Mouse (Mus musculus): ENCODE measurements around the gene Cacng6.
"Not testable (repeated sequence)": the region's sequence is repeated elsewhere in the genome, so short reads cannot be mapped to it uniquely, and the experiment has no call there.

Gene Cacng6

DNA sequence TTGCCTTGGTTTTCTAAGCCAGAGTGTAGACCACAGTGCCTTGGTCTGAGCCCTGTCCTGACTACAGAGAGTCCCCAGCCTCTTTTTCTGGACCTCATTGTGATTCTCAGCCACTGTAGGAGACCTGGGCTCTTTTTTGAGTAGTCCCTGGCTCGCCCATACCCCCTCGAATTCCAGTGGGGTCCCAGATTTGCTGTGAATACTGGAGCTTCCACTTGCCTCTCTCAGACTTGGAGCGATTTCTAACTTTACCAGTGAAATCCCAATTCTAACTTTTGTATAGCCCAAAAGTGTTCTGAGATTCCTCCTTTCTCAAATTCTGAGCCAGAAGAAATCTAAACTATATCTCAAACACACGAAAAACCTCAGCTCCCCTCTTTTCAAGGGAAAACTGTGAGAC, at the start of gene Cacng6:
Cacng6 (plus strand) TSS at position 301 of the 400 bp plus-strand sequence.
- no peak for DNase-seq (ENCODE audit: low read depth, low spot score)

- DNase-seq (ENCODE audit: low read depth, low spot score), result peak; percentile 27
Observed at GRCm38 (mm10) chr7:3376831-3377230, 47.2 kb upstream of the Cacng6 start.

DNA sequence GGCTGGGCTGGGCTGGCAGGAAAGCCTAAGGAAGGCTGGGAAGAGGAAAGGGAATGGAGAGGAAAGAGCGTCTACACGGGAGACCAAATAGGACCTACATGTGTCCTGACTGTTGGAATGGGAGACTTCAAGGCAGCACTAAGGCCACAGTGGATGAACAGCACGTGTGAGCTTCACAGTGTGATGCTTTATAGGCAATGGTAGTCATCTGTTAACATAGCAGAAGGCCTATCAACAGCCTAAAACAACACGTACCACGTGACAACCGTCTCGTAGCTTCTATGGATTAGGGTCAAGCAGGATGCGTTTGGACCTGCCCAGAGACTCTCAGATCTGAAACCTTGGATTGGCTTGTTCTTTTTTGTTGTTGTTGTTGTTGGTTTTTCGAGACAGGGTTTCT, 41.9 kb upstream of the Cacng6 start:
- DNase-seq (ENCODE audit: low read depth, low spot score), result no peak

GRCm38 (mm10) chr7:3384807-3385319, 39.1 kb upstream of the Cacng6 start:
- no peak for DNase-seq (ENCODE audit: low read depth, low spot score)

- DNase-seq (ENCODE audit: low read depth, low spot score), result no peak
Observed at GRCm38 (mm10) chr7:3386036-3386730, 37.8 kb upstream of the Cacng6 start.

GRCm38 (mm10) chr7:3387761-3388160, 36.2 kb upstream of the Cacng6 start:
- no peak for DNase-seq (ENCODE audit: low read depth, low spot score)

- DNase-seq (ENCODE audit: low read depth, low spot score), result no peak
Observed at GRCm38 (mm10) chr7:3388885-3389284, 35.1 kb upstream of the Cacng6 start.

DNA sequence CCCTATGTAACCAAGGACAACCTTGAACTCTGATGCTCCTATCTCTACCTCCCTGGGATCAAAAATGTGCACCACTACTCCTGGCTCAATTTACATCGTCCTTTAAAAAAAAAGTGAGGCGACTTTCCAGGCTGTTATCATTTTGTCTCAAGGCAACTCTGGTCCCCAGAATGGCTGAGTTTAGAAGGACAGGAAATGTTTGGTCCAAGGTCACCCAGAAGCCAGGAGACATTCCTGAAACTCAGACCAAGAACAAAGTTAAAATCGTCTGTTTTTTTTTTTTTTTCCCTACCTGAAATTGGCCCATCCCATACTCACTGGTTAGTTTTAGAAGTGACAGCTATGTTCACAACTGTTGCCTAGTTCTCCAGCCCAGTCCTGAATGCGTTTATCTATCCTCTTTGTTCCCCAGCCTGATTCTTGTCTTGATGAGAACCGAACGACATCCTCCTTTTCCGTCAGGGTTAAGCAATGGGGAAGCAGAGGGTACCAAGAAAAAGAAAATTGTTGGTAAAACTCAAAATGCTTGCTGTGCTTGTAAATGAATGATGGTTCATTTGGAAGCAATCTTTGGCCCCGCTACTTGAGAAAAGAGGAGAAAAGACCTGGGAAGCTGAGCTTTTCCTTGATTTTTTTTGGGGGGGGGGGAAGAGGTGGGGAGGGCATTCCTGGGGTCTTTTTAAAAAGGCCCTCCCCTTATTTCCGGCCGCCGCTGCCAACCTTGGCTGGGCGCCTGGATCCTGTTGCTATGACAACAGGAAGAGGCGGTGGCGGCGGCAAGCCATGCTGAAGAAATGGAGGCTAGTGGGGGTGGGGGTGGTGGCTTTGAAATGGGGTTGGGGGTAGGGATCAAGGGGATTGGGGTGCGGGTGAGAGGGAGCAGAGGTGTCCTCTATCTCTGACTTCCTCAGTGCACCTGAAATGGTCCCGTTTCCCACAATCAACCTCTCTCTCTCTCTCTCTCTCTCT, 34.3 kb upstream of the Cacng6 start:
- no peak for DNase-seq (ENCODE audit: low read depth, low spot score)

- no peak for DNase-seq (ENCODE audit: low read depth, low spot score)
Observed at GRCm38 (mm10) chr7:3390413-3391080, 33.4 kb upstream of the Cacng6 start, which contains the start of gene Cacng8. Cacng8 (plus strand) TSS chr7:3390683.

DNA sequence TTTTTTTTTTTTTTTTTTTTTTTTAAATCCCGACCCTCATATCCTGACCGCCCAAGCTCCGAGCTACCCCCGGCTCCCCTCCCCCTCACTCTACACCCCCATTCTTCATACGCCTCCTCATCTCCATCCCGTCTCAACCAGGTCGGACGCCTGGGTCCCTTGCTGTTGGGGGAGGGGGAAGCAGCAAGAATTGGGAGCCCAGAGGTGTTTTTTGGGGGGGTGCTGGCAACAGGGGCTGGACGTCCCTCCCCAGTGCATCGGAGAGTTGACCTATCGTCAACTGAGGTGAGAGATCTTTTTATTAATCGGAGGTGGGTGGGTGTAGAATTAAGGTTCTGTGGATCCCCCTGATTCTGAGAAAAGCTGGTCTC, 32.9 kb upstream of the Cacng6 start:
- DNase-seq (ENCODE audit: low read depth, low spot score), result no peak

- DNase-seq (ENCODE audit: low read depth, low spot score), result no peak
Observed at GRCm38 (mm10) chr7:3391809-3392208, 32.2 kb upstream of the Cacng6 start.

DNA sequence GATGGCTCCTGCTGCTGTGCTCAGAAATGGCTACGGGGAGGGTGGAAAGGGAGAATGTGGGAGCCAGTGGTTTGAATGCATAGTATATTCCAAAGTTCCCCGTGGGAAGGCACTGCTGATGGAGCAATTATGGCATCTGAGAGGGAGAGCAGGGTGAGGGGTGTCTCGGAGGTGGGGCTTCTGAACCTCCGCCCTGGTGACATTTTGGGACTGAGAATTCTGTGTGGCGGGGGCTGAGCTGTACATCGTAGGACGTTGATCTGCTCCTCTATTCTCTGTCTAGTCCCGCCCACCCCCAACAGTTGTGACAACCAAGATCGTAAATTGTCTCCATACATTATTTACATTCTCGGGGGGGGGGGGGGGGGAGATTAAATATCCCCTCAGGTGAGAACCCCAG, 26.6 kb upstream of the Cacng6 start:
- no peak for DNase-seq (ENCODE audit: low read depth, low spot score)

GRCm38 (mm10) chr7:3397797-3398196, 26.2 kb upstream of the Cacng6 start:
- DNase-seq (ENCODE audit: low read depth, low spot score), result no peak

GRCm38 (mm10) chr7:3398363-3398762, 25.6 kb upstream of the Cacng6 start:
- DNase-seq (ENCODE audit: low read depth, low spot score), result not testable (repeated sequence)

DNA sequence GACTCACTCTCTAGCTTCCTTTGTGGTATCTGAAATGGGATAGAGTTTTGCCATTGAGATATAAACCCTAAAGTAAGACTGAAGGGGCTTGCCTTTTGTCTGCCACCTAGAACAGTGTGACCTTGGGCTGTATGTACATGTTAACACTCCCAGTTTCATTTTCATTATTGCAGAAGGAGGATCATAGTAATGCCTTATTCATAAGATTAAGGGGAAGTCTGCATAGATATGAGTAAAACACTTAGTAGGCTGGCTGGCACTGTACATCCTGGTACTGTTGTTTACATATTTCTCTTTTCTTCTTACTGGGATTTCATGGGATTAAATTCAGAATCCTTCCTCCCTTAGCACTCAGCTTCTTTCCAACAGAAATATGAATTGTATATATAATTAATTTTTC, 24.1 kb upstream of the Cacng6 start:
- DNase-seq (ENCODE audit: low read depth, low spot score), result no peak

DNA sequence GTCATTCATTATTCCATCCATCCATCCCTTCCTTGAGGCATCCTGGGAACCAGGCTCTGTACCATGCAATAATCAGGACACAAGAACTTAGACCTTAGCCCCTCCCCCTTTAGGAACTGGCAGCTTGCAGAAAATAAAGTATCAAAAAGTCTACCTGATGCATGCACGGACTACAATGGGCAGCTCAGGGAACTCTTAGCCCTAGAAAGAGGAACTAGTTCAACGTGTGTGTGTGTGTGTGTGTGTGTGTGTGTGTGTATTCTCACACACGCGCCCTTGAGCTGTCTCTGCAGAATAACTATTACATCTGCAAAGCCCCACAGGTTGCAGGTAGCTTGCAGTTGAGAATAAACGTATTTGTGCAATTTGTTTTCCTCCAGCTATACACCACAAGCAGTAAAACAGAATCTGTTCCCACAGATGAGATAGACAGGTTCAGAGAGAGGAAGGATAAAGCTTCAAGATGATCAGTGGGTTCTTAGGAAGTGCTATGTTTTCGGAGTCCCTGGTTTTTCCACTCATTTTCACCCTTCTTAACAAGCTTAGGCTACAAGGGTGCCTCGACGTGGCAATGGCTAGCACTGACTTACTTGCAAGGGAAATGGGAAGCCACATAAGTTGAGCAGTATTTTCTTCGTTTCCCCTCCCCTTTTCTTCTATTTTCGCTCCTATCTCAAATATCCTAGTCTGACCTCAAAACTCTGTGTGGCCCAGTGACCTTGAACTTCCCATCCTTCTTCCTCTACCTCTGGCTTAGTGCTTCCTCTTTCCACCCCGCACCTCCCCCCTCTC, 14.1 kb upstream of the Cacng6 start:
- DNase-seq (ENCODE audit: low read depth, low spot score), result no peak

- DNase-seq (ENCODE audit: low read depth, low spot score), result no peak
Observed at GRCm38 (mm10) chr7:3411160-3411941, 12.6 kb upstream of the Cacng6 start.

- no peak for DNase-seq (ENCODE audit: low read depth, low spot score)
Observed at GRCm38 (mm10) chr7:3412036-3412435, 12.0 kb upstream of the Cacng6 start.

- no peak for DNase-seq (ENCODE audit: low read depth, low spot score)
Observed at GRCm38 (mm10) chr7:3414888-3415287, 9.1 kb upstream of the Cacng6 start.

DNA sequence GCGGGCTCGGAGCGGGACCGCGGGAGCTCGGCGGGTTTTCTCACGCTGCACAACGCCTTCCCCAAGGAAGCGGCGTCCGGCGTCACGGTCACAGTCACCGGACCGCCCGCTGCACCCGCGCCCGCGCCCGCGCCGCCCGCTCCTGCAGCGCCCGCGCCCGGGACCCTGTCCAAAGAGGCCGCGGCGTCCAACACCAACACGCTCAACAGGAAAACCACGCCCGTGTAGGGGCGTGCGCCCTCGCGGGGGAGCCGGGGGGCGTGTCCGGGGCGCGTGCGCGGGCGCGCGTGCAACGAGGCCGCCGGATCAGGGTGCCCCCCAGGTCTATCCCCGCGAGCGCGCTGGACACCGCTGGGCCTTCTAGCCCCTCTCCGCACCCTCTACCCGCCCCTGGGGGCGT, 8.6 kb upstream of the Cacng6 start:
- no peak for DNase-seq (ENCODE audit: low read depth, low spot score)

Data from skeletal muscle tissue, adult 2 months (tissue).